Mouse (Mus musculus): Measurements from ENCODE around the gene Stap1.

Stap1 gene

DNA sequence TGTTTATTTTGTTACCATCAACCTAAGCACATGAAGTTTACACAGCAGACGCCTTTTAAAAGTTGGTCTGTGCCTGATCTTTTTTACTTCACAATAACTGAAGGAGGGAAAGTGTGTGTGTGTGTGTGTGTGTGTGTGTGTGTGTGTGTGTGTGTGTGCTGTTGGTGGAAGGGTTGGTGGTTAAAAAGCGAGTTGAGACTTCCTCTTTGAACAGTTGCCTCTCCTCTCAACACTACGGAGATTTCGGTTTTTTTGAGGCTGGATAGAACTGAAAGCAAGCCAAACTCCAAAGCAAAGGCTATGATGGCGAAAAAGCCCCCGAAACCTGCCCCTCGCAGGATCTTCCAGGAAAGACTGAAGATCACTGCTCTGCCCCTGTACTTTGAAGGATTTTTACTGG, at the start of gene Stap1:
Gene Stap1, plus strand, starts transcription at position 209 of the 400 bp plus-strand sequence.
- DNase-seq (ENCODE audit: low spot score): no peak

DNA sequence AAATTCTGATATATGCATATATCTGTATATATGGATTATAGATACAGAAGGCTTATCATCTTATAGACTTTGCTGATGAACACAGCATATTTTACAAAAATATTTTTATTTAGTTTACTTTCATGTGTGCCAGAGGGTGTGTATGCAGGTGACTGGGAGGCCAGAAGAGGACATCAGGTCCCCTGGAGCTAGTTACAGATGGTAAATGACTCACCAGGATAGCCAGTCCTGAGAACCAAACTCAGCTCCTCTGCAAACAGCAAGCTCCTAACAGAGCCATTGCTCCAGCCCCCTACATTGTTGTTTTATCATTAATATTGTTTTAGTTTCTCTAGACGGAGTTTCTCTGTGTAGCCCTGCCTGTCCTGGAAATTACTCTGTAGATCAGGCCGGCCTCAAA, 41.7 kb upstream of the Stap1 start:
- DNase-seq (ENCODE audit: low spot score): no peak

DNA sequence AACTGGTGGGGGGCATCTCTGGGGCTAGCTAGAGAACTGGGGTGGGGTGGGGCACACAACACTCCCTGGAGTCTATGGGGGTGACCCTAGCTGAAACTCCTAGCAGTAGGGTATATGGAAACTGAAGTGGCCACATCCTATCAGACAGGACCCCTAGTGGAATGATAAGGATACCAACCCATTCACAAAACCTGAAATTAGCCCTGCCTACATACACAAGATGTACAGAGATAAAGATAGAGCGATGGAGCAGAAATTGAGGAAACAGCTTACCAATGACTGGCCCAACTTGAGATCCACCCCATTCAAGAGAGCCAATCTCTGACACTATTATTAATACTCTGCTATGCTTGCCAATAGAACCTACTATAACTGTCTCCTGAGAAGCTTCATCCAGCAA, 8.0 kb upstream of the Stap1 start:
- DNase-seq (ENCODE audit: low spot score): no peak

DNA sequence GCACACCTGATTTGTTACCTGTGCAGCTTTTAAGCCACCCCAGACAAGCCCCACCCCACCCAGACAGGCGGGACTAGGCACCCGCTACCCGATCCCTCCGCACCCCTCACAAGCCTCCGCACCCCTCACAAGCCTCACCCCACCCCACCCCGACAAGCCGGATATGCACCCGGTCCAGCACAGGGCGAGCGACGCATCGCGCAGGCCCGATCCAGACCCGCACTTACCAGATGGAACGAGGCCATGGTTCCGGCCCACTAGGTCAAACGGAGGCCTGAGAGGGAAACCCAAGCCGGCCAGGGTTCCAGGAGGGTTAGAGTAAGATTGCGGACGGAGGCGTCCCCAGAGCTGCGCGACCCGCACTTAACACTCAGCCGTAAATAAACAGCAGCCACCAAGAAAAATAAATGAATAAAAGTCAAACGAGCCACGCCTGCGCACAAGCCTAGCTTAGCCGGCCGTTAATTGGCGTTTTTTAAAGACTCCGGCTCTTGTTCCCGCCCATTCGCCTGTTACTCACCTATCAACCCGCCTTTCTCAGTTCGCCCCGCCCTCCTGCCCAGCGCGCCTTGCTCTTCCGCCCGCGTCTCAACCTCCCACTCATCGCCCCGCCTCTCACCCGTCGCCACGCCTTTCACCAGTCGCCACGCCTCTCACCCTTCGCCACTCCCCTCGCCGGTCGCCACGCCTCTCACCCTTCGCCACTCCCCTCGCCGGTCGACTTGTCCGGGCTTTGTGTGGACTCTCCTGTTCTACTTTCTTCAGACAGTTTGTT, 6.3 kb upstream of the Stap1 start, which contains the start of gene Cenpc1:
Gene Cenpc1, minus strand, starts transcription at position 483 of the 775 bp plus-strand sequence.
- DNase-seq (ENCODE audit: low spot score): peak; percentile 100

DNA sequence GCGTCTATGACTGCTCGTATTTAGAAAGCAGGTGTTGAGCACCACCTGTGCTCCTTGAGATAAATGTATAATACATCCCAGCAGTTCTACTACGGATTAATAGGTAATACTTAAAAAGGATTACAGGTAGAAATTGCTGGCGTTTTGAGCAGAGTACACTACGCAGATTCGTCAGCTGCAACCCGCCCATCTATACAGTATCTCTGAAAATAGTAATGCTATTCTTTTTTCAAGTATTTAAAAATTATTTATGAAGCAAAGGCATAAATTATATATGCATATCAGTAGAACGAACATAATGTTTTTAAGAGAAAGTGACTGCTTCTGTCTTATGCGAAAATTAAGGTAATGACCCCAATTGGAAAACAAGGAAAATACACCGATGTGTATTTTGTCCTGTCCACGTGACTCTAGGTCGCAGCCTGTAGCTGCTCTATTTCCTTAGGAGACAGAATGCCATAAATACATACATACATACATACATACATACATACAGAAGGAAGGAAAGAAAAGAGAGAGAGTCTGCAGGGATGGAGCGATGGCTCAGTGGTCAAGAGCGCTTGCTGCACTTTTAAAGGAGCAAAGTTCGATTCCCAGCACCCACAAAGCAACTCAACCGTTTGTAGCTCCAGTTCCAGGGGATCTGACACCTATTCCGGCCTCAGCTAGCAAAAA, 5.5 kb upstream of the Stap1 start:
- no peak for DNase-seq (ENCODE audit: low spot score)

DNA sequence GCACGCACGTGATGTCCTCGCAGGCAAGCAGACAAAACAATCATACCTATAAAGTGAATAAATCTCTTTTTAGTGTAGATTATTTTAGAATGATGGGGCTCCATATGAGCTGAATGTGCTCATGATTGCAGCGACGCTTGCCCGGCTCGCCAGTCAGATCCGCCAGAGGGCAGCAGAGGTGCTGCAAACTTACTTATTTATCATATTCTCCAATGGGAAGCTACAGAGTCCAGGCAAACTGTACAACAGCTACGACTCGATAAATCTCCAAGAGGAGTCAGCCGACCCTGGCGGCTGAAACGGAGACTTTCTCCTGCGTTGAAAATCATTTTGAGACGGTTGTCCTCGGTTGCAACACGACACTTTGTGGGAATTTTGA, 5.0 kb upstream of the Stap1 start:
- peak; percentile 93 for DNase-seq (ENCODE audit: low spot score)

DNA sequence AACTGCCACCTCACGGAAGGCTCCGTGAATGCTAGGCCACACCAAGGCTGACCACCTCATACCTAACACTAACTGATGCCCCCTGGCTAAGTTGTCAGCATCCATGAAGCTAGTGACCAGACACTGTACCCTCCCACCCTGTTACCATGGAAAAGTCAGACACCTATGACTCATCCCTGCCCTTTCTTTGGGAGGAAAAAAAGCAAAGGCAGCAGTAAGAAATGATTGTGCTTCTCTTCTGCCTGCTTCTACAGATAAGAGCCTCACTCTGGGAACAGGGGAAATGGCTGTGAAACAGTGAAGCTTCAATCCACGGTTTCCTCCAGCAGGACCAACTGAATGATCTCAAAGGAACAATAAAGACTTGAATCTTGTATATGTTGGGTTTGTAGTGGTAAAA, 3.1 kb upstream of the Stap1 start:
- DNase-seq (ENCODE audit: low spot score): no peak

DNA sequence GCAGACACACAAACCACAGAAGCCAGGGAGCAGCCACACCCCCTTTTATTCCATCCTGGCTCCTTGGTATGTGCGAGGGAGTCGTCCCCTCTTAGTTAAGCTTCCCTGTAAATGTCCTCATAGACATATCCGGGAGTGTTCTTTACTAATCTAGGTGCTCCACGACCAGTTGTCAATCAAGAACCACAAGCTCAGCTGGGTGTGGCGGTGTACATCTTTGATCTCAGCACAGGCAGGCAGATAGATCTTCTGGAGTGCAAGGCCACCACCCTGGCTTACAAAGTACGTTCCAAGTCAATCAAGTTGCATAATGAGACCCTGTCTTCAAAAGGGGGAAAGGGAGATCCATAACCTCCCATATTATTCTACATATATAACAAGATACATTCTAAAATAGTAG, 2.4 kb upstream of the Stap1 start:
- no peak for DNase-seq (ENCODE audit: low spot score)

DNA sequence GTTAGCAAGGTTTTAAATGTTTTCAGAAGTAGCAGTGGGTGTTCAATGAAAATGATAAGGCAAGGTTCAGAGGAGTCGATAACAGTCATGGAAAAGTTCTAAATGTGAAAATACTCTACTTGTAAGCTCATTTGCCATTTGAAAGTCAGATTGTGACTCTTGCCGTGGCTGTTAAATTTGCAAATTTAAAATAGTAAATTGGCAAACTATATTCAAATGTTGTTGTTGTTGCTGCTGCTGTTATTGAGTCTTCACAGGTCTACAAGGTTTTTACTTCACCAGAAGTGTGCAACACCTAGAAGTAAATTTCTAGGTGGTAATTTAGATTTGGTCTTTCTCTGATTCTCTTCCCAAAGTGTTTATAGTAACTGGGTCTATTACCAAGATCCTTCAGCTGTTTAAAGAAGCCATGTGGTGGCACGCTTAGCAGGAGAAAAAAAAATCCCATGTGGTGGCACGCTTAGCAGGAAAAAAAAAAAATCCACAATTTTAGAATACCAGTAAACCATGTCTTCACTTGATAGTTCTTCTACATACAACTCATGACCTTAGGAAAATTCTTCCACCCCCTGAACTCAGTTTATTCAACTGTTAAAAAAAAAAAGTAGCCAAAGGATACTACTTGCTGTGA, 1.3 kb downstream of the Stap1 start:
- DNase-seq (ENCODE audit: low spot score): no peak

DNA sequence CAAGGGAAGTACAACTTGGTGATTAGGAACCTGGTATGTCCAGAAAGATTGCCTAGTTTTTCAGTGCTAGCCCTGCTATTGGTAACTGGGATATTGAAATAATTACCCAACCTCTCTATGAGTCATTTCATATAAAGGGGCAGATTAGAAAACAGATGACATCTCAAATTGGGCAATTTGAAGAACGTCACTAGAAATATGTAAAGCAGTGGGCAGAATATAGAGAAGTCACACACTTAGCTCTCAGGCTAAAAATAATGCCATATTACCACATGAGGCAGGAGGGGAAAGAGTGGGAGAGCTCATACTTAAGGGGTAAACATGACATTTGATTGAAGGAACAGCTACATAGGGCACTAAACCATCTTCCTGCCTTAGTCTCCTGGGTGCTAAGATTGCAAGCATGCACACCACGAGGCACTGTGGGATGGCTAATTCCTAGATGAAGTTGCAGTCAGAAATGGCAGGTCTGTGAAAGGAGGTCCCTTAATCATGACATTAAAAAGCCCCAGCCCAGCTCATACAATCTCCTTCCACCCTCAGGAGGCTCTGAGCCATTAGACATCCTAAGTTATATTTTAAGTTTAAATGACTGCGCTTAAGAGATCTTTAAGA, 7.3 kb downstream of the Stap1 start:
- DNase-seq (ENCODE audit: low spot score): no peak

DNA sequence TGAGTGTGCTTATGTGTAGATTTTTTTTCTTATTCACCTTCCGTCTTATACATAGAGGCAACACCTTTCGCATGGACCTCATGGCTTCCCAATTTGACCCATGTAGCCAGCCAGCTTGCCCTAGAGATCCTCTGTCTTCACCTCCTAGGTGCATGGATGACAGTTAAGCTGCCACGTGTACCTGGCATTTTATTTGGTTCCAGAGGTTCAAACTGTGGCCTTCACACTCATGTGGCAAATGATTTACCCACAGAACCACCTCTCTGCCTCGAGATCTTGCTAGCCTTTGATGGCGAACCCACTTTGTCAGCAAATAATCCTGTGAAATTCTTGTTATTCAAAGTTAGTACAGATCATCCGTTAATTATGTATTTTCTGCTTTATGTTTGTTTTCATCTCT, 12.4 kb downstream of the Stap1 start:
- no peak for DNase-seq (ENCODE audit: low spot score)

DNA sequence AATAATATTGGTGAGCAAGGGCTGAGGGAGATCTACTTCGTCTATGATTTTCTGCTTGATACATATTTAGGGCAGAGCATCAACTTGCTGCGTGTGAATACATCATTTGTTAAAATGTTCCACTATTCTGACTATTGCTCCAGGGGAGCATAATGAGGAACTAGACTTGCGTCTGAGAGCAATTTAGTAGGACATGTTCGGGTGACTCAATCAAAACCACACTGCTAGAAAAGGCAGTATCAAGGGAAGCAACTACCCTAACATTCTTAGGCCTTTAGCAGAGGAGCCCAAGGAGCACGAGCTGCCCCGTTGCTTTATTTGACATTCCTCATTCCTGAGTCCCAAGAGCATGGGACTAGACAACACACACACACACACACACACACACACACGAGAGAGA, 13.4 kb downstream of the Stap1 start:
- DNase-seq (ENCODE audit: low spot score): no peak

DNA sequence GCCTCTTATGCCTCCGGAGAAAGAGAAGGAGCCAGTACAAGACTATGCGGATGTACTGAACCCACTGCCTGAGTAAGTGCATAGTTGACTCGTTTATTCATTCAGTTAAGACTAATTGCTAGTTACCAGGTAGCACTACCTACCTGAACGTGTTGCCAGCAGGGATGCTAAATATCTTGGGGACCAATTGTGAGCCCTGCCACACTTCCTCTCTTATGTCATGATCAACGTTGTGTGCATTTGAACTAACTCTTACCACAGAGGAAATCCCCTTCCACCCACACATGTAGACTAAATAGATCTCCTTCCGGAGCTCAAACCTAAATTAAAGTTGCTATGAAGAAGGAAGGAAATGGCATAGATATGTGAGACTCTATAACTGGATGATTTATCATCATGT, 15.2 kb downstream of the Stap1 start:
- DNase-seq (ENCODE audit: low spot score): no peak

DNA sequence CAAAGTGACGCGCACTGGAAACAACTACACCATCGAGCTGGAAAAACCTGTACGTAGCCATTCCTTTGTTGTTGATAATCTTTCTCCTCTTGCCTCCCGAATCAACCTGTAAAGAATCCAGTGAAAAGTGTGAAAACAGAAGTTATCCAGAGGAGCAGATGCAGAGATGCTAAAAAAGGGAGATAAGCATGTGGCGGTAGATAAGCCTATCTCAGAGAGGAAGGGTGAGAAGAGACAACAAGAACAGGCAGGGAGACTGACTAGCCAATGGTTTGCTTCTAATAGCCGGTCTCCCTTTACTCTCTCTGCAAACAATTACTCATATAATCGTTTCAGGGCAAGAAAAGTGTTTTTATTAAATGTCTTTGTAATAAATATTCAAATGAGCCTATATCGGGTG, 23.2 kb downstream of the Stap1 start:
- DNase-seq (ENCODE audit: low spot score): no peak

DNA sequence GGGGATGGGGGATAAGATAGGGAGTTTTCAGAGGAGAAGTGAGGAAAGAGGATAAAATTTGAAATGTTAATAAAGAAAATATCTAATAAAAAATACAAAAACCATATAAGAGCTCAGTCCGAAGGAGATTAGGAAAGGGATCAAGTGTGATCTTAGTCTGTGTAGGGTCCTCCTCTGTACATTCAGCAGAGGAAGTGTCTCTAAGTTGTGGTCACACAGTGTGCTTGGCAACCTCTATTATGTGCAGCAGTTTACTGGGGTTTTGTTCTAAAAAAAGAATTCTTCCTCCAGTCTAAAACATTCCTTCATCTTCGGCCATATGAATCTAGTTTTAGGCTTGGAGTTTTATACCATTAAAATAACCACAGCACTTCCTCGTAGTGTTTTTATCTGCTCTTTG, 27.4 kb downstream of the Stap1 start:
- DNase-seq (ENCODE audit: low spot score): no peak

DNA sequence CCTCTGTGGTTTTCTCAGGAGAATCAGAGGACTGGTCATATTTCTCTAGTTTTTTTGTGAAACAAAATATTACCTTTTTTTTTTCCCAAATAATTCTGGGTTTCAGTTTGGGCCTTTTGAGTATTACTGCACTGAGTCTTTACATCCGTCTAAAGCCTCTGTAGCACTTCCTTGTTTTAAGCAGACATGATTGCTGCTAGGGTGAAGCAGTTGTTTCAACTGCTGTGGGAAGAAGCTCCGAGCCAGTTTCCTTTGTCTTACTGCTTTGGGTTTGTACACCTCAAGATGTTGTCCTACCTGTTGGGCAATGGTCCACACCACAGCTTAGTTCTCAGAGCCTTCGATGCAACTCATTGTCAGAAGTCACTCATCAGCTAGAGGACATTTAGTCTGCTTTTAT, 29.1 kb downstream of the Stap1 start:
- no peak for DNase-seq (ENCODE audit: low spot score)

DNA sequence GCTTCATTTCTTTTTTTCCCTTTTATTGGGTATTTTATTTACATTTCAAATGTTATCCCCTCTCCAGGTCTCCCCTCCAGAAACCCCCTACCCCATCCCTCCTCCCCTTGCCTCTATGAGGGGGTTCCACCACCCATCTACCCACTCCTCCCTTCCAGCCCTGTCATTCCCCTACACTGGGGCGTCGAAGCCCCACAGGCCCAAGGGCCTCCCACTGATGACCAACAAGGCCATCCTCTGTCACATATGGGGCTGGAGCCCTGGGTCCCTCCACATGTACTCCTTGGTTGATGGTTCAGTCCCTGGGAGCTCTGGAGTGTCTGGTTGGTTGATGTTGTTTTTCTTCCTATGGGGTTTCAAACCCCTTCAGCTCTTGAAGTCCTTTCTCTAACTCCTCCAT, 30.6 kb downstream of the Stap1 start:
- no peak for DNase-seq (ENCODE audit: low spot score)

DNA sequence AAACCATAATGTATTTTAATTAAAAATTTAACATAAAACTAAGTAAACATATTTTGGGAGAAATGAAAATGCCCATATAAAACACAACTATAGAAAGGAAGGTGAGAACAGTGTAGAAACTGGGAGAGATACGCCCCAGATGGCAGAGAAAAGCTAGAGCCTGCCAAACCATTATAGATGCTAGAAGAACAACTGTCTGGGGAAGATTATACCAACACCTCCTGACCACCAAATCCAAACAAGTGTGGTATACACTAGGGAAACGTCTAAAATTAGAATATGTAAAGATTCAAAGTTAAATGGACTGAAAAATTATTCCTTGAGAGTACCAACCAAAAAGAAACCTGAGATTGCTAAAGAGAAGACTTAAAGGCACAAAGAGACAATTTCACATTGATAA, 35.1 kb downstream of the Stap1 start:
- DNase-seq (ENCODE audit: low spot score): no peak

DNA sequence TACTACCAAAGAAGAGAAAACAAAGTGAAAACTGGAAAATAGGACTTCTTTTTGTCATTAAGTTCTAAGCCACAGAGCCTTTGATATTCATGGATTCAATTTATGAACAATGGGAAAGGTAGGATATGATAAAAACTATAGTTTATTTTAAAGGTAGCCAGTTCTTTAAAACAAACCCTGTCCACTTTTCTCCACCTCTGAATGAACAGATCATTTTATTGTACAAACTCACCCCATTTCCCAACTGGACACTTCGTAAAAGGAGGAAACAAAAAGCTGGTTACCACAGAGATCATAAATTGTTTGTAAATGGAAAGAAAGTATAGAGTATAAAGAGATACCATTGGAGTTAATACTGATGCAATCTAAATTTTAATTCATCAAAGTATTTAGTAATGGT, 39.5 kb downstream of the Stap1 start:
- no peak for DNase-seq (ENCODE audit: low spot score)

DNA sequence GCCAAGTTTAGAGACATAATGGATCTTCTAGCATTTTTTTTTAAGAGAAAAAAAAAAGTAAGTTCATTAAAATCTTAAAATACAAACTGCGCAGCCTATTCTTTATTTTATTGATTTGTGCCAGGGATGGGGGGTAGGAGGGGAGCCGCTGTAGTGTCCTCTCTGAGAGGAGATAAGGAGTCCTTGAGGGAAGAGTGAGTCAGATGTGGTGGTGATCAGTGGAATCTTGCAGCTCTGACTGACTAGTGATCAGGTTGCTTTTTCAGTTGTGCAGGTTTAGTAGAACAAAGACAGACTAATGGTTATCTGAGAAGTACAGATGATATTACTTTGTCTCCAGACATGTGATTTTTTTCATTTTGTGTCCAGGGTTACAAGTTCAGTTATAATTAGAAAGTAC, 41.5 kb downstream of the Stap1 start:
- DNase-seq (ENCODE audit: low spot score): no peak

DNA sequence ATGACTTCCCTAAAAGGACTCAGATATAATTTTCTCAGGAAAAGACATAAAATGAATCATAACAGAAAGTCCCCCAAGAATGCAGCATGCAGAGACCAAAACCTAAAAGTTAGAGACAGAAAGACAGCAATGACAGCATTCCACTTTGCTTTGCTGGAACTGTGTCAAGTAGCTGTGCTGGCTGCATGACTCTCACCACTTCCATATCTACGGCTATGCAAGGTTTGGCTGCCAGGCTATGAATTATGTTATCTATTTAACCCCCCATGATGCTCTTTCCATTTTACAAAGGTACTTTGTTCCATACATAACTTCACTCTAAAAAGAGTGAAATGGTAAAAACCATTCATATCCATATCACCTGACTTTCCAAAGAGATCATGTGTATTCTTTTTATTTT, 42.5 kb downstream of the Stap1 start:
- no peak for DNase-seq (ENCODE audit: low spot score)

DNA sequence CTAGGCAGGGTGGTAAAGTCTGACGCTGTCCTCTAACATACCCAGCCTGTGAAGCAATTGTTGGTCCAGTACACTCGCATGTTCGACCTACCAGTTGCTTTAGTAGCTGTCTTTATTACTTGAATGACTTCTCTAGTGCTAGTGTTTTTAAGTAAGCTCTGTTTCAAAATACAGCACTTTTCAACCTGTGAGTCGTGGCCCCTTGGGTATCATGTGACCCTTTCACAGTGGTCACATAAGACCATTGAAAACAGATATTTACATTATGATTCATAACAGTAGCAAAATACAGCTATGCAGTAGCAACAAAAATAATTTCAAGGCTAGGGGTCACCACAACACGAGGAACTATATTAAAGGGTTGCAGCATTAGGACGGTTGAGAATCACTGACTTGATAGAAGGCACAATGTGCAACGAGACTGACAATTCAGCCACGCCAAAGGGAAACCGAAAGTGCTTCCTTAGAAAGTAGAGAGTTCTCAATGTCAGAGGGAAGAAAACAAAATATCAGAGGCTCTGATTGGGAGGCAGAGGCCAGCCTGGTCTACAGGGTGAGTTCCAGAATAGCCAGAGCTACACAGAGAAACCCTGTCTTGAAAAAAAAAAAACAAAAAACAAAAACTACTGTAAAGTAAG, 47.0 kb downstream of the Stap1 start:
- DNase-seq (ENCODE audit: low spot score): peak; percentile 21

Data from adipocyte (in vitro differentiated cells).